Mouse (Mus musculus): Measurements from ENCODE around the gene Mid1.

Gene Mid1

DNA sequence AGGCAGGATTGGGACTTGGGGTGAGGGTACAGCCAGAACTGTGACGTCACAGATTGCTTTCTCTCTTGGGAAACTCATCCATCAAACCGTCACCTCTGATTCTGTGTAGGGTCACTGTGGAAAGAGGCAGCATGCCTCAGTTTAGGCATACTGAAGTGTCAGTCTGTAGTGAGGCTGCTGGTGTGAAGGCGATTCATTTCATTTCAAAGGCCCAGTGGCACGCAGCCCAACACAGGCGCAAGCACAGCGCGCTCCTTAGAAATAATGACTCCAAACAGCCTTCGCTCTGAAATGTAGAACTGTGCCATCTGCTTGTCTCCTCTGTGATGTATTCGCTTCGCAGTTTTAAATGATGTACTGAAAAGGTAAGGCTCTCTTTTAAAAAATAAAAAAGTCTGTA, 141.9 kb downstream of the Mid1 start:
- peak; percentile 16 for DNase-seq

GRCm38 (mm10) chrX:169827720-169828119, 142.7 kb downstream of the Mid1 start:
- DNase-seq: no peak

DNA sequence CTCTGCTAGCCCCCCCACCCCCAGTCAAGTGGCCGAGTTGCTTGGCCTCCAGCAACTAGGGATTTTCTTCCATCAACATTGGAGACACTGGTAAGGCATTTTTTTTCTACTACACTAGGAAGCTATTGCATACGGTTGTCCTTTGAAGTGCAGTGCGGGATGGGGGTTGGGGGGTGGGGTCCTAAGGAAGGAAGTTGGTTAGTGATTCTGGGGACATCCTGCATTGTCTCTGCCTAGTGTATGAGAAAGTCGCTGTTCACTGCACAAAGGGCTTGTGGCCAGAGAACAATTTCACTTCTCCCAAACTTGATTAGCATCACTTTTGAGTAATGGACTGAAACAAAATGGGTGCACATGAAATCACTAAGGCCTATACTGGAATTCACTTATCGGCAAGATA, 143.1 kb downstream of the Mid1 start:
- no peak for DNase-seq

DNA sequence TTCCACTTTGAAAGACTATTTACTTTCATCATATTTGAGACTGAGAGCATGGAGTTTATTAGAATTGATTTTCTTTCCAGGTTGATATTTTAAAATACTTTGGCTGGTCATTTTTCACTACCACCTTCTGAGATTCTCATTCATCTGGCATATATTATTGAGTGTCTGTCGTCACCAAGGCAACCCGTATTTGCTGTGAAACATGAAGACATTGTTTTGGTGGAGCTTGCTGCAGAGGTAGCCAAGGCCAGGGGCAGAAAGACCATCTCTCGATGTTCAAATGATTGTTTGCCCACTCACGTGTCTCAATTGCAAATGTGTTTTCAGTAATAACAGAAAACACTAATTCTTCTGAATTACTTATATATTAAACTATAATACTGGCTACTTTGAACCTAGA, 145.1 kb downstream of the Mid1 start:
- DNase-seq: no peak

- DNase-seq: no peak
Observed at GRCm38 (mm10) chrX:169837947-169838649, 153.1 kb downstream of the Mid1 start.

GRCm38 (mm10) chrX:169838650-169838971, 153.6 kb downstream of the Mid1 start:
- DNase-seq: no peak

DNA sequence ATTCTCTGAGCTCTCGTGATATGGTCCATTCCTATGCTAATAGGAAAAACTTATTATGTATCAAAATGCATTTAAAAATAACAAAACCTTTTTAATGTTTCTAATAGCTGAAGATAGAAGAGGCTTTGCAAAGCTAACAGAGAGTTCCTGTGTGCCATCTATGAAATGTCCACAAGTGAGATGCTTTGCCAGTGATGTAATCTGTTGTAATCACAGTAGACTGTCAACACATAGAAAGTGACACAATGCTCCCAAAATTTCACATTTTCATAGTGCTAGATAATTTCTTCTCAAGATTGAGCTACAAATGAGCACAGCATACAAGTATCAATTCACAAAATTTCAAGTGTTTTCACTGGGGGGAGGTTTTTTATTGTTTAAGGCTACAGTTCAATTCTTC, 158.3 kb downstream of the Mid1 start:
- DNase-seq: no peak

DNA sequence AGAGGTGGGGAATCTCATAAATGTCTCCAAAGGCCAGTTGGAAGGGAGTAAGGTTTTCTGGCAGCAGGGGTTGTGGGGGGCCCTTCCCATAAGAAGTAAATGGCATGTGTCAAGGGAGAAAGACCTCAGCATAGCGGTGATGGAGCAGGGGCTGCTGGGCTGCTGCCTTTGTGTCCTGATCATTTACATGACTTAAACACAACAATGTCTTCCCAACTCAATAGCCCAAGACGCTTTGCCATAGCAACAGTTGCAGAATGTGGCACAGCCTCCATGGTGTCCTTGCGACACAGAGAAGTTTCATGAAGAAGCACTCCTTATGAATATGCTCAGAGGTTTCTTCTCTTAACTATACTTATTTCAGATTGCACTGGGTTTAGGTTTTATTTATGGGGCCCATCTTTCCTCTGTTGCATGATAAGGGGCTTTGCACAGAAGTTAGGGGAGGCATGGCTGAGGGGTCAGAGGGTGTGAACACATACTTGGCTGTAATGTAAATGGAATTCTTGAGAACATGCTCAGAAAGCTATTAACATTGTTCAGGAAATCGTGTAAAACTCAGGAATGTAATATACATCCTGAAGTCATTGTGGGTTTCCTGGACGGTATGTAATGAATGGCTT, 159.3 kb downstream of the Mid1 start:
- no peak for DNase-seq

DNA sequence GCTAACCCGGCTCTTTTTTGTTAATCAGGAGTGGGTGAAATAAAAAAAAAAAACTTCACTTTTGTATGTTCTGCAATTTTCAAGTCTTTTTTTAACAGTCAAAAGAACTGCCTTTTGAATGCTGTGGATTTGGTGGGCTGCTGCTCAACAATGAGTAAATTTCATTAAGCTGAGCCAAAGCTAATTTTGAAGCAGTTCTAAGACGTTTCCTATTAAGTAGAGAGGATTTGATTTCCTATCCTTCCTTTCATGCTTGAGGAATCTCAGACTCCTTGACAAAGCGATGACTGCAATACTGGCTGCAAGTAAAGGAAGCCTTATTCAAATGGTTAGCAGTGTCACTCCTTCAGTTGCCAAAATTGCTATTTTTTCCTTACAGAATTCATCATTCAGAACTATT, 161.2 kb downstream of the Mid1 start:
- DNase-seq: no peak

DNA sequence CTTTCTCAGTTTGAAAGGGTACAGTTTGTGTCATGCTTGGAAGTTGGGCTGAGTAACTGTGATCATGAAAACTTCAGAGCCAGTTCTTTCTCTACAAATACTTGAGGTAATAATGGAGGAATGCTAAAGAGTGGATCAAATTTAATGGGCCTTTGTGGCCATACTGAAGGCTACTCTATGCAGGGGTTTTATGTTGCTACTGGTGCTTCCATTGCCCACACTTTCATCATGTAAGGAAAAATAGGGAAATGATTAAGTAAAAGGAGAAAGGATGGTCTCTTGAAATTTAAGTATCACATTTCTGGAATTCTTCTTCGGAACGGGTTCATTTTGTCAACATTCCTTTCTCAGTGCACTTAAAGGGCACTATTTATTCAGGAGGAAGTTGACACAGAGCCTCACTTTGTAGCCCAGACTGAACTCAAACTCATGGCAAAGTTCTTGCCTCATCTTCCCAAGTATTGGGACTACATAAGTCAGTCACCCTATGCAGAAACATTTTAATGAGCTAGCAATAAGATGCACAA, 176.3 kb downstream of the Mid1 start:
- no peak for DNase-seq

DNA sequence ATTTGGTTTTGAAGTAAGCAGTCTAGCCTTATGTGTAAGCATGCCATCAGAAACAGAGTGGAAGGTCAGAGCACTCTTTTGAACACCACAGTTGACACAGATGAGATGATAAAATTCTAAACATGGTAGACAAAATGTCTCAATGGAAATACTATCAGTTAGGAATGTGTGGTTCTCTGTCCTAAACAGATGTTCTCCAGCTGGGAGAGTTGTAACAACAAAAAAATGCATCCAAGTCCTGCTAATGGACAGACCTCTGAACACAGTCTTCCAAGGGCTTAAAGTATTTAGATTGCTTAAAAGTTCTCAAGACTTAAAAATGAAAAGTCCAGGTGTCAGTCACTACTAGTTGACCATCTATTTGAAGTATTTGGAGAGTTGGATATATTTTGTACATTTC, 177.4 kb downstream of the Mid1 start:
- no peak for DNase-seq

GRCm38 (mm10) chrX:169862848-169863247, 177.8 kb downstream of the Mid1 start:
- DNase-seq: no peak

DNA sequence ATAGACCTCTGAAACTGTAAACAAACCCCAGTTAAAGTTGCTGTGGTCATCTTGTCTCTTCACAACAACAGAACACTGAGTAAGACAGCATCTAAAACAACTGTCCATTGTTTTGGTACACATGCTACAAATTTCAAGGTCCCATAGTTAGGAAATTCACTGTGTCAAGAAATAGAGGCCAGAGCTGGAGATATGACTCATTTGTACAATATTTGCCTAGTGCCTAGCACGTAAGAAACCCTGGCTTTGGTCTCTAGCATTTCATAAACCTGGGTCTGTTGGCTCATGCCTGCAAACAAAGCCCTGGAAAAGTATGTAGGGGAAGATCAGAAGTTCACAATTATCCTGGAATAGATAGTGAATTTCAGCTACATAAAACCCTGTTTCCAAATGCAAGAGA, 178.8 kb downstream of the Mid1 start:
- DNase-seq: no peak

DNA sequence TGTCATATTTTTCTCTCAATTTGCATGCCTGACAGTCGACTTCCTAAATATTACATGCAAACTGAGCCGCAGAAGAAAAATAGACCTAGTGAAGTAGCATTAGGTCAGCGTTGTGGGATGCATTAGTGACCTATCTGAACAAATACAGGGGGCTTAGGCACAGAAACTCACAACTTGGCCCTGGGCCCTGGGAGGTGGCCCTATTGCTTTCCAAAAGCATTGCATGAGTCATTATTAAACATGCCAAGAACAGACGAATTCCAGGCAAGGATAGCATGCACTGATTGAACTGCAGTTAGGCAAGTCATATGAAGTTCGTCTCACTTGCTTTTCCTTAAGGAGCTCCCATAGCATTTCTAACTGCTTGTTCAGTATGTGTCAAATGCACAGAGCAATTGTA, 183.2 kb downstream of the Mid1 start:
- DNase-seq: no peak

DNA sequence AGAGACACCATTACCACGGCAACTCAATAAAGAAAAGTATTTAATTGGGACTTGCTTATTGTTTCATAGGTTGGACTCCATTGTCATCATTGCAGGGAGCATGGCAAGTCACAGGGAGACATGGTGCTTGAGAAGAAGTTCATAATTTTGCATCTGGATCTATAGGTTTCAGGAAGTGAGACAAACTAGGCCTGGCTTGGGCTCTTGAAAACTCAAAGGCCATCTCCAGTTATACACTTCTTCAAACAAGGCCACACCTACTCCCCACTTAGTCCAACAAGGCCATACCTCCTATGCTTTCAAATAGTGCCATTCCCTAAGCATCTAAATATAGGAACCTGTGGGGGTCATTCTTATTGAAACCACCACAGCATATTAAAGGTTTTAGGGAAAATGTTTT, 189.5 kb downstream of the Mid1 start:
- DNase-seq: no peak

- DNase-seq: peak; percentile 73
Observed at GRCm38 (mm10) chrX:169879481-169880362, 194.7 kb downstream of the Mid1 start.

GRCm38 (mm10) chrX:169880363-169880711, 195.3 kb downstream of the Mid1 start:
- DNase-seq: no peak

- DNase-seq: no peak
Observed at GRCm38 (mm10) chrX:169880826-169881225, 195.8 kb downstream of the Mid1 start.

DNA sequence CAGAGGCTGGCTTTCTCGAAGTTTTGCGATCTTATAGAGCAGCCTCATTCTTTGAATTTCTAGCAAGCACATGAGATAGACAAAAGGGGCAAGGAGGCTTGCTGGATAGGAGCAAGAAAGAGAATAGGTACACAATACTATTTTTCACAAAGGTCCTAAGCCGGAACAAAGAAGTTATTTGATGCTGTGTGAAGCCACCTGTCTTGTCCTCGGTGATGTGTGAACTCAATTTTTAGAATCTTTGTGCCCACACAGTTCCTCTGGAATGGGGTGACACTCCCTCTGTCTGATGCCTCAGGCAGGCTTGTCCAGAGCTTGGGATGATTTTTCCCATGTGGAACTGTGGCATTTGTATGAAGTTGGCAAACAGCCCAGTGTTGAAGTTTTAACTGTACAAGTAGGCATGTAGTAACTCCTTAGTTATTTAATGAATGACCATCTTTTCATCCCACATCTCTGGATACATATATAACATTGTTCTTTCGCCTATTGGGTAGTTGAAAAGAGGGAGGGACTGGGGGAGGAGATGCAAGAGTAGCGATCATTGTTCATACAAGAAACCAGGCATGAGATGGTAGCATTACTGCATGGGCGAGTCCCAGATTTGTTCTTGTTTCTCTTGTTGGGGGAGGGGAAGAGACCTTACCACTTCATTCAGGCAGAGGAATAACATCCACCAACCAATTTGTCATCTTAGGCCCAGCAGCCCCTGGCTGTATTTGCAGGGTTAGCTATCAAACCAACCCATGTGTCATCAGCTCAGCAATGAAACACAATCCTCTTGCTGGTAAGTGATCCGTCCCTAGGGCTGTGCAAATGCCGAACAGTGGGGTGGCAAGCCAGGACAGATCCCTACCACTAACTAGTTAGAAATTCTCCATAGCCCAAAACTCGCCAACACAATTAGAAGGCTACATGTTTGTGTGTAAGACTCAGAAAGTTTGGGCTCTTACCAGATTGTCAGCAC, 196.5 kb downstream of the Mid1 start:
- DNase-seq: no peak

DNA sequence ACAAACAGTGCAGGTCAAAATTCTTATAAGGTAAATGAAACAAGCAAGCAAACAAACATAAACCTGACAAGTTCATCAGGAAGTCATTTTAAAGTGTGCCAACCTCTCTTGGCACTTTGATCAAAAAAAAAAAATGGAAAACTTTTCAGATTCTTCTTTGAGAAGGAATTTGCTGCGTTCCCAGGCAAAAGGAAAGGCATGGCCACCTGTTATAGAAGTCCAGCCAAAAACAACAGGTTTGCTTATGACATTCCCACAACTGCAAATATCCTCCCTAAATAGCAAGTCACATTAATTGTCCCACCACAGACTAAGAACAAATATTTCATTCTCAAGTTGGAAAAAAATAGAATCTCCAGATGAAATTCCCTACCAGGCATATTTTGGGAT, 197.2 kb downstream of the Mid1 start:
- no peak for DNase-seq

DNA sequence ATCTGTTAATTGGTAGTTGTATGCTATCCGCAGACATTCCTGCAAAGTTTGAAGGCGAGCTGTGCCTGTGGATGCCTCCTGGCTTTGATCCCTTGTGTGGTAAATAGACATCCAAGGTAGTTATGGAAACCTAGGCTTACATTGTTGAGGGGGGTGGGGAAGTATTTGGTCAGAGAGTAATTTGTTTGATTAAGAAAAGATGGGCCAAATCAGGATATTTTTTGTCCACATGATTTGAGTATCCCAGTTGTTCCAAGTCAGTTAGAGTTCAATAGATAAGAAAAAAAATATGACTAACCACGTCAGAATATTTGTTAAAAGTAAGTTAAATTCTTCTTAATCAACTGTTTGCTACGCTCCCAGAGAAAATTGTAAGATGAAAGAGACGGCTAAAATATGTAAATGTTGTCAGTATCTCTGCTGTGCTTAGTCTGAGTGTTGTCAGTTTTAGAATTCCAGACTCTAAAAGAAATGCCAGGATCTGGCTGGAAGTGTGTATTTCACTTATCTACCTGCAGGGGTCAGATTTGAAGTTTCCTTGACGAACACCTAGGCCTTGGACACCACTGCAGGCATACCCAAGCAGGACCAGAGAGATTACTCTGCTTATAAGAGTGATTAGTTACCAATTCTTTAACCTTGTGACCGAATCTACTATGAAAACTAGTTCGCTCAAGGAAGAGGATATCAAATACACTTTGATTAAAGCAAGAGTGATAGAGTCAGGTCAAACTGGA, 198.7 kb downstream of the Mid1 start:
- DNase-seq: peak; percentile 33

GRCm38 (mm10) chrX:169890541-169890940, 205.5 kb downstream of the Mid1 start:
- no peak for DNase-seq

Measured in cerebellum, adult 9-11 months (tissue).